Mouse (Mus musculus) midbrain, embryonic 12.5 days (tissue): ENCODE measurements at regions not wholly inside any gene's neighbourhood (a gene's known extent, or its start where the extent isn't known, plus 50 kb on each side); places are given as distances from the start of the nearest gene placed in this dataset.
A peak's percentile ranks its signal among the peaks of the same experiment; 100 is the strongest.
"Not testable (repeated sequence)": the region's sequence is repeated elsewhere in the genome, so short reads cannot be mapped to it uniquely, and the experiment has no call there.

Source experiments
- ATAC-seq: fragments of 200-750 bp; cut with Nextera tagmentation; 2 replicates; pipeline ENCODE4 v1.8.0; 2017; ENCODE audit warnings: low read depth, moderate TSS enrichment, moderate library complexity; ENCODE audit not compliant: low FRiP score
- H3K27ac ChIP-seq: fragments of 300-500 bp; sonication (generic); replicated peaks from 2 replicates; pipeline ENCODE4 v1.5.1; 2016; ENCODE audit warnings: mild to moderate bottlenecking
- H3K27me3 ChIP-seq: fragments of 300-500 bp; sonication (generic); 2 replicates; pipeline ENCODE4 v1.6.1; 2016; ENCODE audit warnings: mild to moderate bottlenecking
- H3K36me3 ChIP-seq: fragments of 300-500 bp; sonication (generic); 2 replicates; pipeline ENCODE4 v1.6.1; 2016
- H3K4me1 ChIP-seq: fragments of 300-500 bp; sonication (generic); 2 replicates; pipeline ENCODE4 v1.6.1; 2016
- H3K4me2 ChIP-seq: fragments of 300-500 bp; sonication (generic); replicated peaks from 2 replicates; pipeline ENCODE4 v1.6.1; 2016; ENCODE audit warnings: mild to moderate bottlenecking, moderate library complexity
- H3K4me3 ChIP-seq: fragments of 300-500 bp; sonication (generic); 2 replicates; pipeline ENCODE4 v1.5.1; 2016; ENCODE audit warnings: mild to moderate bottlenecking
- H3K9ac ChIP-seq: fragments of 300-500 bp; sonication (generic); replicated peaks from 2 replicates; pipeline ENCODE4 v1.6.1; 2016; ENCODE audit warnings: mild to moderate bottlenecking, moderate library complexity
- H3K9me3 ChIP-seq: fragments of 300-500 bp; sonication (generic); 2 replicates; pipeline ENCODE4 v1.6.1; 2016; ENCODE audit warnings: mild to moderate bottlenecking
- WGBS: fragments of 180-500 bp; shearing (Covaris S2); methylation state at CpG from one replicate; pipeline ENCODE4 v1.1.7; 2016; 5-methylcytosine and 5-hydroxymethylcytosine counted together

GRCm38 (mm10) chr12:77894238-77894637, 299.8 kb upstream of the Gm6657 start:
- 0 out of 2 replicates have a peak, but pooled peaks cover 3% of the 10 kb centered on the region for H3K4me1 ChIP-seq
- no peak overlapping the region for H3K4me2 ChIP-seq
- no peaks in the 10 kb centered on the region for H3K9me3 ChIP-seq
- H3K9ac ChIP-seq: no peak overlapping the region
- H3K27ac ChIP-seq: no peak overlapping the region
- H3K27me3 ChIP-seq: peaks cover 39% of the 10 kb centered on the region
- peak; percentile 56; the same call in 1 of the 2 replicates for ATAC-seq
- H3K4me3 ChIP-seq: no peak overlapping the region
- no peaks in the 10 kb centered on the region for H3K36me3 ChIP-seq

DNA sequence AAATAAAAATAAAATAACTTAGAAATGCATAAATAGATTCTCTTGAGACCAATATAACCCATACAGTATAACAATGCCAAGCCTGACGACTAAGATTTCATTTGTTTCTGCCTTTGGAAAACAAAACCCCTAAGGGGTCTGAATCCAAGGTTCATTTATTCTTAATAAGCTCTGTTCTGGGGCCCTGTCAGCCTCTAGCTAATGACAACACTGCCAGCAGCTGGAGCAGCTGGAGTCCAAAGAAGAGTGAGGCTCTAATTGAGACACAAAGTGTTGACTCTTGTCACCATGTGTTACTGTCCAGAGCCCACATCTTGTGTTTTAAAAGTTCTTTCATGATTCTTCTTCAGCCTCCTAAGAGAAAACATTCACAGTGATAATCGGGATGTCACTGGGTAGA, 298.5 kb upstream of the Gm6657 start:
- Histone ChIP-seq H3K27ac (peak overlapping the region; percentile 43; the same call in 1 of the 2 replicates), H3K4me2 (no peak overlapping the region), H3K4me1 (0 out of 2 replicates have a peak, but pooled peaks cover 3% of the 10 kb centered on the region), H3K36me3 (no peaks in the 10 kb centered on the region), H3K9ac (no peak overlapping the region), H3K27me3 (peaks cover 39% of the 10 kb centered on the region), H3K4me3 (no peak overlapping the region), H3K9me3 (no peaks in the 10 kb centered on the region)
- ATAC-seq: no peak
- 63% methylated on average over 2 of the region's 2 CpGs for WGBS

GRCm38 (mm10) chr12:77898974-77899373, 295.1 kb upstream of the Gm6657 start:
- not testable (repeated sequence) for H3K27ac ChIP-seq, ATAC-seq, H3K36me3 ChIP-seq, H3K4me3 ChIP-seq, H3K4me1 ChIP-seq, H3K4me2 ChIP-seq, H3K9me3 ChIP-seq, H3K9ac ChIP-seq
- peaks cover 46% of the 10 kb centered on the region for H3K27me3 ChIP-seq
- 90% methylated on average over 2 of the region's 2 CpGs for WGBS

DNA sequence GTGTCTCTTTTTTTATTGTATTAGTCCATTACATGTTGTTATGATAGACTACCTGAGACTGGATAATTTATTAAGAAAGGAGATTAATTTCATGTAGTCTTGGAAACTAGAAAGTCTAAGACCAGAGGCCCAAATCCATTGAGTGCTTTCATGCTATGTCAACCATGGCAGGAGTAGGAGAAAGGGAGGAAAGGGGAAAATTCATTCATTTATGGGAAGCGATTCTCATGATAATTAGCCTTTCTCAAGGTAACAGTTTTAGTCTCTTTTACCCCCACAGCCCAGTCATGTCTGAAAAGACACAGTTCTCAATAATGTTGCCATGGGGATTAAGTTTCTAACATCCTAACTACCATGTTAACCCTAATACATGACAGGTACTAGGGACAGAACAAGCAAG, 292.8 kb upstream of the Gm6657 start:
- no peaks in the 10 kb centered on the region for H3K9me3 ChIP-seq
- H3K4me2 ChIP-seq: no peak overlapping the region
- H3K27me3 ChIP-seq: peaks cover 44% of the 10 kb centered on the region
- H3K4me1 ChIP-seq: no peaks in the 10 kb centered on the region
- WGBS: 27% methylated on average over 1 of the region's 1 CpGs
- no peak overlapping the region for H3K9ac ChIP-seq
- no peak overlapping the region for H3K27ac ChIP-seq
- no peaks in the 10 kb centered on the region for H3K36me3 ChIP-seq
- ATAC-seq: 0 out of 2 replicates have a peak, but pooled peaks have one; percentile 27
- no peak overlapping the region for H3K4me3 ChIP-seq

GRCm38 (mm10) chr12:77912863-77913554, 281.0 kb upstream of the Gm6657 start:
- H3K27me3 ChIP-seq: 0 out of 2 replicates have a peak, but pooled peaks cover 9% of the 10 kb centered on the region
- peaks cover 3% of the 10 kb centered on the region; the same call in 1 of the 2 replicates for H3K4me1 ChIP-seq
- H3K4me3 ChIP-seq: no peak overlapping the region
- H3K36me3 ChIP-seq: no peaks in the 10 kb centered on the region
- ATAC-seq: no peak
- H3K9ac ChIP-seq: no peak overlapping the region
- no peak overlapping the region for H3K27ac ChIP-seq
- no peak overlapping the region for H3K4me2 ChIP-seq
- no peaks in the 10 kb centered on the region for H3K9me3 ChIP-seq
- WGBS: 7% methylated on average over 4 of the region's 4 CpGs

GRCm38 (mm10) chr12:77928729-77929128, 265.3 kb upstream of the Gm6657 start:
- no peaks in the 10 kb centered on the region for H3K9me3 ChIP-seq
- ATAC-seq: no peak
- no peak overlapping the region for H3K4me2 ChIP-seq
- no peak overlapping the region for H3K27ac ChIP-seq
- H3K36me3 ChIP-seq: no peaks in the 10 kb centered on the region
- H3K27me3 ChIP-seq: no peaks in the 10 kb centered on the region
- H3K9ac ChIP-seq: no peak overlapping the region
- peaks cover 2% of the 10 kb centered on the region; the same call in 1 of the 2 replicates for H3K4me1 ChIP-seq
- WGBS: 81% methylated on average over 4 of the region's 4 CpGs
- H3K4me3 ChIP-seq: no peak overlapping the region

DNA sequence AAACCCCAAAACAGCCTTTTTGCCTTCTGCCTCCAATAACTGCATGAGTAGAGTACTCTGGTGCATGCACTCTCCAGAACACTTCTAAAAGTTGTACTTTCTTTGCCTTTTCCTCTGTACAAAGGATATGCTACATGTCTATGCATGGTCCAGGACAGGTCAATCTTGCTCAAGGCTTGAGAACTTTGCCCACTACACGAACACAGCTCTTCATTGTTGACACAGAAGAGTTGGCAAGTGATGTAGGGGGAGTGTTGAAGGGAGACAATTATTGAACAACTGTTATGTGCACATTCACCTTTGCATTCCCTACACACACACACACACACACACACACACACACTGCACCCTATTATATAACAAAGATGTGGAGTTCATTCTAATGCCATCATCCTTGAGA, 264.5 kb upstream of the Gm6657 start:
- WGBS: 83% methylated on average over 1 of the region's 1 CpGs
- Histone ChIP-seq H3K4me1 (peaks cover 2% of the 10 kb centered on the region; the same call in 1 of the 2 replicates), H3K9ac (no peak overlapping the region), H3K27ac (no peak overlapping the region), H3K4me3 (no peak overlapping the region), H3K9me3 (no peaks in the 10 kb centered on the region), H3K4me2 (no peak overlapping the region), H3K36me3 (no peaks in the 10 kb centered on the region), H3K27me3 (no peaks in the 10 kb centered on the region)
- ATAC-seq: no peak

DNA sequence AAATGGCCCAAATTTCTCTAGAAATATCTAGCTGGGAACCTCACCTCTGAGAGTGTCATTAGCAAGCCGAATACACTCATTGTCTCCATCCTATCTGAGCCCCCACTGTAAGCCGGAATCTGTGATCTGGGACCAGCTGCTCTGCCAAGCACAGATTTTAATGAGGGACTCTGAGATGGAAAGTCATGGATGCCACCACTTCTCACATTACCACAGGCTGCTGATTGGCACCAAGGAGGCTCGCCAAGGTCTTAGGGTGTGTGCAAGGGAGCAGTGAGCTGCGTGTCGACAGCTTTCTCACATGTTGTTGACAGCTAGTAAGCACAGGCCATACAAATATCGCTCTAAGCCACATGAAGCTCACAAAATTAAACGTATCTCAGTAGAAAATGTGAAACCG, 250.1 kb upstream of the Gm6657 start:
- Histone ChIP-seq H3K36me3 (no peaks in the 10 kb centered on the region), H3K4me2 (no peak overlapping the region), H3K4me3 (no peak overlapping the region), H3K27me3 (no peaks in the 10 kb centered on the region), H3K9ac (no peak overlapping the region), H3K27ac (no peak overlapping the region), H3K4me1 (no peaks in the 10 kb centered on the region), H3K9me3 (no peaks in the 10 kb centered on the region)
- WGBS: 80% methylated on average over 8 of the region's 8 CpGs
- no peak for ATAC-seq

- ATAC-seq: no peak
- no peaks in the 10 kb centered on the region for H3K36me3 ChIP-seq
- WGBS: 47% methylated on average over 16 of the region's 16 CpGs
- no peak overlapping the region; the same call in 1 of the 2 replicates for H3K27ac ChIP-seq
- H3K9ac ChIP-seq: no peak overlapping the region
- H3K9me3 ChIP-seq: no peaks in the 10 kb centered on the region
- 0 out of 2 replicates have a peak, but pooled peaks cover 5% of the 10 kb centered on the region for H3K4me1 ChIP-seq
- H3K4me3 ChIP-seq: no peak overlapping the region
- peak overlapping the region; percentile 21 for H3K4me2 ChIP-seq
- H3K27me3 ChIP-seq: no peaks in the 10 kb centered on the region
Observed at GRCm38 (mm10) chr12:77949474-77950017, 244.5 kb upstream of the Gm6657 start.

- WGBS: 63% methylated on average over 2 of the region's 2 CpGs
- H3K36me3 ChIP-seq: no peaks in the 10 kb centered on the region
Observed at GRCm38 (mm10) chr12:77952492-77952891, 241.6 kb upstream of the Gm6657 start.

DNA sequence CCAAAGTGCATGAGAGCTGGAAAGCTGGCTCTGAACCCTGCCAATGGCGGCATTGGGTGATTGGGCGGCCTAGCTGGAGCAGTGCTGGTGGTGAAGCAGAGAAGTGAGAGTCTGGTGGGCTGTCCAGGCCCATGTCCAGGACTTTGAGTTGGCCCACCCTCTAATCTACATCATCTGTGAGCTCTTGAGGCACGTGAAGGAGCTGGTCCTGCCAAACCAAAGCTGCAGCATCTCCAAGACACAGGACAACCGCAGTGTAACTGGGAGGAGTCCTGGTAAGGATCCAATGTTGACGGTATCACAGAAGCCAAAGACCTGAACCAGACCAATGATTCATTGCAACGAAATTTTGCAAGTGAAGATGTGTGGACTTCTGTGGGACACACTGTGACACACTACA, 231.4 kb upstream of the Gm6657 start:
- no peaks in the 10 kb centered on the region for H3K4me1 ChIP-seq
- H3K4me2 ChIP-seq: no peak overlapping the region
- no peaks in the 10 kb centered on the region for H3K36me3 ChIP-seq
- H3K9ac ChIP-seq: no peak overlapping the region
- H3K27me3 ChIP-seq: no peaks in the 10 kb centered on the region
- WGBS: 92% methylated on average over 6 of the region's 6 CpGs
- peaks cover 4% of the 10 kb centered on the region; the same call in 1 of the 2 replicates for H3K9me3 ChIP-seq
- H3K4me3 ChIP-seq: no peak overlapping the region
- ATAC-seq: no peak
- H3K27ac ChIP-seq: no peak overlapping the region

More at GRCm38 (mm10) chr12:77952492-77952891, 241.6 kb upstream of the Gm6657 start:
- ATAC-seq: no peak
- Histone ChIP-seq H3K4me2 (no peak overlapping the region), H3K27ac (no peak overlapping the region), H3K27me3 (no peaks in the 10 kb centered on the region), H3K4me1 (0 out of 2 replicates have a peak, but pooled peaks cover 8% of the 10 kb centered on the region), H3K9me3 (no peaks in the 10 kb centered on the region), H3K9ac (no peak overlapping the region), H3K4me3 (no peak overlapping the region)

DNA sequence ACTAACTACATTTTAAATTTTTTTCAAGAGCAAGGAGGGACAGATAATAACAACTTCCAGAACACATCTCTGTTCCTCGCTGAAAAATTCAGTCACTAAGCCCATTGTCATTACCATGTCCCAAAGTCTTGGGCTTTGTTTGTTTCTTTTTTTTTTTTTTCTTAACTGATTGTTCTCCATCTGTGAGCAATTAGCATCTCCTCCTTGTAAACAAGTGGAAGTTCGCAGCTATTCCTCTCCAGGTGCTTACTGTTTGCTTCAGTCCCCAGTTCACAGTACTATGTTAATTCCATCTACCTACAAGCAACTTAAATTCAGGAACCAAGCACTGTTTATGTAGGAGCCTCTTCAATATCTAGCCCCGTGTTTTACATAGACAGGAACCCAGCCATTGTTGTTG, 225.5 kb upstream of the Gm6657 start:
- no peak overlapping the region for H3K4me2 ChIP-seq
- no peaks in the 10 kb centered on the region for H3K4me1 ChIP-seq
- H3K36me3 ChIP-seq: no peaks in the 10 kb centered on the region
- WGBS: 62% methylated on average over 3 of the region's 3 CpGs
- H3K9me3 ChIP-seq: peaks cover 4% of the 10 kb centered on the region; the same call in 1 of the 2 replicates
- no peak for ATAC-seq
- no peak overlapping the region for H3K9ac ChIP-seq
- no peak overlapping the region for H3K27ac ChIP-seq
- H3K27me3 ChIP-seq: no peaks in the 10 kb centered on the region
- H3K4me3 ChIP-seq: no peak overlapping the region
